Mouse (Mus musculus) thymus, postnatal 25 days (tissue): ENCODE measurements around the gene Snap25.

Experiments
- DNase-seq: peaks from one replicate; pipeline ENCODE4 v3.0.0; 2022

The Snap25 gene

DNA sequence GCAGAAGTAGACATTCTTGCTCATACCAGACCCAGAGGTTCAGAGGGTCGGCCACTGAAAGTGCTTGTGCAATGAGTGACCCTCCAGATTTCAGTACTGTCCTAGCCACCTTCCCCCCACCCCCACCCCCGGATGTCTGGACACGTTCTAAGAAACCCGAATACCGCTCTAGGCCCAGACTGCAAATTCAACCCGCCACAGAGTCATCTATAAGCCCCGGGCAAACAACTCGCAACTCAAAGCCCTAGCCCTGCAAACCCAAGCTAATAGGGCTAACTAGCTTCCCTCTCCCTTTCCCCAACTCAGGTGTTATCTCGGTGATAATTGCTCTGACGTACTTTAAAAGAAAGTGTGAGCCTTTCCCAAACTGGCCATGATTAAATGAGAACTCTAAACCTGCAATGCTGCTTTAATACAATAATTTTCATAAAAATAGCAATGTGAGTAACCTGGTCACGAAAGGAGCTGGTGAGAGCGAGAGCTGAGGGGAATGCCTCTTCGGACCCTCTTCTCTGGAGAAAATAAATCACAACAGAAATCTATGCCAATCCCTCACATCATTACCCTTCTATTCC, 725 bp upstream of the Snap25 start:
- no peak for DNase-seq

GRCm38 (mm10) chr2:136714008-136714411, 757 bp downstream of the Snap25 start:
- peak; percentile 35 for DNase-seq

DNA sequence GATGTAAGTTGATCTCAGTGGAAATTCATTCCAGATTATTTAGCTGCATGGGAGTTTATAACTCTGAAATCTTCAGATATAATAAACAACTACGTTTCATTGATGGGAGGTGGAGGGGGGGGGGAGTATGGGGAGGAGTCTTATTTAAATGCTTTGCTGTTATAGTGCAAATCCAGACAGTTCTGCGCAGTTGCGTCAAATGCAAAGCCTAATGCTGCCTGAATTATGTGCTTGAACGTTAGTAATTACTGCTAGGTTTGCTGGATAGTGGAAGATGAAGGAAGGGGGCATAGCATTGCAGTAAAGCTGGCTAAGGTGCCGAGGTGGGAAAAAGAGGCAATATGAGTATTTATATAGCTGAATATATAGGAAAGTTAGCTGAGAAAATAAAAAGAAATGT, 2.3 kb downstream of the Snap25 start:
- DNase-seq: no peak

GRCm38 (mm10) chr2:136716400-136716799, 3.1 kb downstream of the Snap25 start:
- no peak for DNase-seq

DNA sequence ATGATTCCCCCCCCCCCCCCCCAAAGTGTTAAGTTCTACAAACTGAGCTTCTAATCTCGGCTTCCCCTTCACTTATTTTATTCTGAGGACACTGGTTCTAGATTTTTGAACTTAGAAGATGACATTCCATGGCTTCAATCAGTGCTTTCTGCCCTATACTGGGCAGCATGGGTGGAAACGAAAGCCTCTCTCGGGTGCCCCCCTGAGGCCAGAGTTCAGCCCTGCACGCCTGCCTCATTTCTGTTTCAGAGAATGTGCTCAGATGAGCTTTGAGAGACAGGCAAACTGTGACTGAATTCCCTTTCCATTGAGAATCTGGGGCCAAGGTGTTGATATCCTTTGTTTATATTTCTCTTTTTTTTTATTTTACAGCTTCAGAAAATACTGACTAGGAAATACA, 7.0 kb downstream of the Snap25 start:
- no peak for DNase-seq

DNA sequence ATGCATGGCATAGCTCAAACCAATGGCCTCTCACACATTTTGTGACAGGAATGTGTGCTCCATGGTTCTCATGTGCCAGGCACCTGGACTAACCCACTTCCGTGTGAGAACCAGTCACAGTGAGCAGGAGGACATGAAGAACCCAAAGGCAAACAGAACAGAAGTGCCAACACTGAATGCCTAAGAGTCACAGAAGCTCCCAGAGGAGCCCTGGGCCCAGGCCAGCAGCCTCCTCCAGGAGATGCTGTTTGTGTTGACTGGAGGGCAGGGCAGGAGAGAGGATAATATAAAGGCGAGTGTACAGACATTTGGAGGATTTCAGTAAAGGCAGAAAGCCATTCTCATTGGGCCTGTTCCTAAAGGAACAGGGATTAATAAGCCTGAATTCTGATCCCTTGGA, 25.0 kb downstream of the Snap25 start:
- DNase-seq: no peak

DNA sequence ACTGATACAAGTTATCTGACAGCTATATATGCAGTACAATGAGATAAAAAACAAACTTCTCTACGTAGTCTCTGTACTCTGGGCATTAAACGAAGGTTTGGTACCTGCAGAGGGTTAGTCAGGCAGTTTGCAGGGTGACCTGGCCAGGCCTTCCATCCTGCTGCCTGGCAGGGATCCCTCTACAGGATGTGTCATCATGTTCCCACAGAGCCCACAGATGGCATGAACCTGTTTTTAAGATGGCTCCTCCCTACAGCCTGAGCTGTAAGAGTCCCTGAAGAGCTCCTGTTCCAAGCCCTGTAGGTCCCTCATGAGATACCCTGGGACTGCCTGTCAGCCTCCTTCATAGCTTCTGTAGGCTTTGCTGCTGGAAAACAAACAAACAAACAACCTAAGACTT, 29.0 kb downstream of the Snap25 start:
- DNase-seq: no peak

DNA sequence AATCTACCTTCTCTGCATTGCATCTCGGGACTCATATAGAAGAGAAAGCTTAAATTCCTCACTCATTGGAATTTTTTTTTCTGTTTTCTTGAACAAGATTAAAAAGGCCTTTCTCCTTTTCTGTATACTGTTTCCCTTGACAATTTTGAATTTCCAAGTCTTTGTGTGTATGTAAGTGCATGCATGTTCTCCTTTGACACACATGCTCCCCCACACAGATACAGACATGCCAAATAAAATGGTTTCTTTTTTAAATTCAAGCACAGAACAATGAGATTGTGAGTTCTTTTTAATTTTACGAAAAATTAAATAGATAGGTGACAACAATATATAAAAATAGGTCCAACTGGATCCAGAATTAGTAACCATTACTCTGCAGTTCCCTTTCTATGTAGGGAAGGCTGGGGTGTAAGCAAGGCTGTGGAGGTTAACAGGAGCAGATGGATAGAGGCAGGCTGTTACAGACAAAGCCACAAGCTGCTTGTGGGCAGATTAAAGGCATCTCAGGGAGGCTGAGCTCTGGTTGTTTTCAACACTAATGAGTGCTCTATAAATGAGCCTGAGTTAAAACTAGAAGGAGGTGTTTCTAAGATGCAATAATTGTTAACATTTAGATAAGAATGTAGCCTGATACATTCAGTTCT, 31.6 kb downstream of the Snap25 start:
- no peak for DNase-seq

- DNase-seq: no peak
Measured at GRCm38 (mm10) chr2:136745327-136745994, 32.2 kb downstream of the Snap25 start.

- DNase-seq: no peak
Measured at GRCm38 (mm10) chr2:136753682-136754081, 40.4 kb downstream of the Snap25 start.

DNA sequence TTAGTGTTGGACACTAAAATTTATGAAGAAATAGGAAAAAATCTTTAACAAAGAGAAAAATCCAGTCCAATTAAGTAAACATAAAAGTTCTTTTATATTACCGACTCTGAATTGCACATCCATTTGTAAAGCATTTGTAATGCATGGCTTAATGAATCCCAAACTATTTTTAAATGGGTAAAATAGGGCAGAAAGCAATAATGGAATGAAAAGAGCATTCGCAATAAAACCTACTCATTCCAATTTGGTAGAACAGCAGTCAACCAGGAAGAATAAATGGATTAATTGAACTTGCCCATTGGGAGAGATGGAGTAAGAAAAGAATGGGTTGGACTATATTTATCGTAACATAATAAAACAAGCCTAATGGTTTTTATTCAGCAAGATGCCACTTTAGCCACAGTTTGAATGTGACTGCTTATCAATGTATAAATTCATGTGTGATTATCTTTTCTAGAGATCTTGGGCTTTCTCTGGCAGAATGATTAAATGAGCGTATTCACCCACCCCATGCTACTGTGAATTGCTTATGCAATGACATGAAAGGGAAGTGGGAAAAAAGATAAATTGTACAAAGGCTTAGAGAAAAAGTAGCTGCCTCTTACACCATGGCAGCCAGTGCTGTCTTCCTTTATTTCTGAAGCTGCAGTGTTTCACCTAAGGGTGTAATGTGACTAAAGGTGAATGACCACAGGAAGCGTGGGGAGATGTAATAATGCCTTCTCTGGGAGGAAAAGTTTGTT, 45.7 kb downstream of the Snap25 start:
- DNase-seq: no peak

DNA sequence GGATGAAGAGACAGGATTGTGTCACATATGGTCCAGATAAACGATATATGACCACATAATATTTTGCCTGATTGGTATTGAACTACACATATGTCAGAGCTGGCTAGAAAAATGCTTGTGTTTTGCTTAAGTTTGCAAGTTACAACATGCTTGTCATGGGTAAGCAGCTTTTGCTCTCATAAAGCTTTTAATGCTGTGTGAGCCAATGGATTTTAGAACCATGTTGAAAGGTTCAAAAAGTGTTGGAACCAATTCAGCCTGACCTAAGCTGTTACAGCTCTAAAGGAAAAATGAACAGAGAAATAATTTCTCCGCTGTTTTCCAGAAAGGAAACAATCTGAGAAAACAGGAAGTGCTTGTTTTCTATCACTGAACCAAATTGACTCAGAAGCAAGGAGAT, 64.9 kb downstream of the Snap25 start:
- no peak for DNase-seq

DNA sequence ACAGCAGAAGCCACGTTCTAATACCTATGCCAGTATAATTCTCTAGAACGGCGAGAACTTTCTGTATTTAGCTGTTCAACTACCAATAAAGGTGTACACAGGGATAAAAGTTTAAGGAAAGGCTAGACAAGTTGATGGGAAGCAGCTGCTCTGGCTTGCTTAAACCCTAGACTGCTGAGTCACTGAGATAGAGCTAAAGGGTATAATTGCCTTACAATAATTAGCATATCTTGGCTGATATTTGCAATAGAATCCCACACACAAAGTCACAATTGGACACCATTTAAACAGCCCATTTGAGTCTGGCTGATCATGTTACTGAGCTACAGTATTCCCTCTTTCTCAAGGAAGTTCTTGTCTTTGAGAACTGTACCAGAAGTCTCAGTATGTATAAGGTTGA, 65.4 kb downstream of the Snap25 start:
- DNase-seq: no peak

DNA sequence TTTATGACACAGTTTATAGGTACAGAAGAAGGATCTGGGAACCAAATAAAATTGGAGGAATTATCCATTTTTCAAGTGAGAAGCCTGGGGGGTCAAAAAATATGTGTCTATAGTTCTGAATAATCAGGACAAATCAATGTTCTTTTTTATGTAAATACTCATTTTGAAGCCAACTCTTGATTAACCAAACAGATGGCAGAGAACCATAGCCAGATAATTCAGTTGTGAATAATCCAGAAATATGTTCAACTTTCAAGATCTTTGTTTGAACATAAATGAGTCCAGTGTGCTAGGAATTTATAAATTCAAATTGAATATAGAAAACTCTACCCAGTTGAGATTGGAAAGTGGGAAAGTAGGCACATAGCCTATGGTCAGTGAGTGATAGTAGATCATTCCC, 67.0 kb downstream of the Snap25 start:
- no peak for DNase-seq

GRCm38 (mm10) chr2:136784310-136784709, 71.1 kb downstream of the Snap25 start:
- no peak for DNase-seq

GRCm38 (mm10) chr2:136788379-136788778, 75.1 kb downstream of the Snap25 start:
- no peak for DNase-seq

- DNase-seq: no peak
Measured at GRCm38 (mm10) chr2:136796518-136796917, 83.3 kb downstream of the Snap25 start.

- DNase-seq: no peak
Measured at GRCm38 (mm10) chr2:136798887-136799430, 85.7 kb downstream of the Snap25 start.

DNA sequence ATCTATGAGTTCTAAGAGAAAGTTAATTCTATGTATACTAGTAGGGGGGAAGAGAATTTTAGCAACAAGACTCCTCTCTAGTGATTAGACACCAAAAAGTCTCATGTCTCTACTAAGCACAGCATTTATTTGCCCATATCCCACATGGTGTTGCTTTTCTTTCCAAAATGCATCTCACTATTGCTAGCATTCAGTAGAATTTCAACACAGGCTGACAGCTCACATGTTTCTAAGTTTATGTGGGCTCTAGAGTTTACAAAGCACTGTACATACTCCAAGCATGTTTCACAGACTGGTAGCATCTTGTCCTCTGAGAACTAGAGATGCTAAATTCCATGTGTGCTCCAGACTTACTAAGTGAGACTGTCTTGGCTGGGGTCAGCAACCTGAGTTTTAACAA, 87.8 kb downstream of the Snap25 start:
- no peak for DNase-seq

DNA sequence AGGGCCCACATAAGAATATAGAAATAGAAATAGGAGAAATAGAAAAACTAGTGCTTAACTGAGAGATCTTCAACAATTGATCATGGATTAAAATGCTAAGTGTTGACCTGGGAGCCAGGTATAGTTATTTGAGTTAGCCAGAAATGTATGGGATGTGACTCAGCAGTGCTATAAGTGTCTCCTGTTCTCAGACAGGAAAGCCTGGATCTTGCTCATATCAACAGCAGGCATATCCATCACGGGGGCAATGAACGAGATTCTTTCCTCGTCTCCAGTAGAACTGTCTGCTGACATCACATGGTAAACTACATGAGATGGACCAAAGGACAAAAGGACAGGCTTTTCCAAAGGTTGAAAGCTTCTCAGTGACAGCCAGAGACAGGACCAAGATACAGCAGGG, 88.8 kb downstream of the Snap25 start:
- DNase-seq: no peak

DNA sequence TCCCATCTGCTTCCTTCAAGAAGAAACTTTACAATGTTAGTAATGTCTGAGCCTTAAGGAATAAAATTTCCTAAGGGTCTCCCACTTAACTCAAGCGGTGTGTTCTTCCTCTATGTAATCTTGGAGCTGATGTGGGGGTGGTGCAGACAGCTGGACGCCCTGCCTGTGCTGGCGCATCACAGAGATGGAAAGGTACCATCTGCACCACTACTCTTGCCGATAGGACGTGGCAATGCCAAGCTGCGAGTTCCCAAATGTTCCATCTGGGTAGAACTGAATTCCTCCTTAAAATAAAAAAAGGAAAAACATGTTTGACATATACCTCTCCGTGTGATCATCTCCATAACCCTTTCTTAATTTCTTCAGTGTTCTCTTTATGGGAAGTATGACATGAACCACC, 89.9 kb downstream of the Snap25 start:
- no peak for DNase-seq

- no peak for DNase-seq
Measured at GRCm38 (mm10) chr2:136807992-136808726, 94.9 kb downstream of the Snap25 start.

GRCm38 (mm10) chr2:136811331-136811730, 98.1 kb downstream of the Snap25 start:
- no peak for DNase-seq
